Mouse (Mus musculus): Measurements from ENCODE around the gene Lama2.

Gene Lama2

DNA sequence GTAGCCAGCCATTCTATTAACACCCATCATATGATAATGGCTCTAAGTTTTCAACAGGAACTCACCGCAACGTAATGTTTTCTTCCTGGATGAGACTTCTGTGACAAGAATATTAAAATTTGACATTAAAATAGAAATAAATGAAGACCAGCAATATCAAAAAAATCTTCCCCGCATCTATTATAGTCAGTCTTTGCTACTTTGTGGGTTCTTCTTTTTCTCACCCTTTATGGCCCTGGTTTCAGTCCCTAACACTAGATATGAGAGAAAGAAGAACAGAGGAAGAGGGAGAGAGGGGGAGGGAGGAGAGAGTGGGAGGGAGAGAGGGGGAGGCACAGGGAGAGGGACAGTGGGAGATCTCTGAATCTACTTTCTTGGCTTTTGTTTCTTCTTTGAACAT lies at the start of gene Lama2:
TSS of gene Lama2 (minus strand) at position 101 of the 400 bp plus-strand sequence.
- DNase-seq (ENCODE audit: low read depth, low spot score) = no peak

DNA sequence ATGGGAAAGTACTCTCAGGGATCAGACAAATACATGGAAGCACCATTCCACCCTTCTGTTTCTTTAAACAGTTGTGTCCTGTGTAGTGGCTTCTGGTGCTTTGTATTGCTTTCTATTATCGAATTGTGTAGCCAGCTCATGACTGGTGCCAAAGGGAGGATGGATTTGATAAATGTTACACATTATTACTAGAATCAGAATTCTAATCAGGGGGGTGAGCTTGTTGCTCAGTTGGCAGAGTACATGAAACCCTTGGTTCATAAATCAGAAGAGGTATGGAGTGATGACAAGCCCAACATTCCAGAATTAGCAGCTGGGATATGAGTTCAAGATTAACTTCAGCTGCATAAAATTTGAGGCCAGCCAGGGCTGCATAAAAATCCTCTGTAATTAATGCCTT lies 44.8 kb upstream of the Lama2 start:
- DNase-seq (ENCODE audit: low read depth, low spot score) = no peak

DNA sequence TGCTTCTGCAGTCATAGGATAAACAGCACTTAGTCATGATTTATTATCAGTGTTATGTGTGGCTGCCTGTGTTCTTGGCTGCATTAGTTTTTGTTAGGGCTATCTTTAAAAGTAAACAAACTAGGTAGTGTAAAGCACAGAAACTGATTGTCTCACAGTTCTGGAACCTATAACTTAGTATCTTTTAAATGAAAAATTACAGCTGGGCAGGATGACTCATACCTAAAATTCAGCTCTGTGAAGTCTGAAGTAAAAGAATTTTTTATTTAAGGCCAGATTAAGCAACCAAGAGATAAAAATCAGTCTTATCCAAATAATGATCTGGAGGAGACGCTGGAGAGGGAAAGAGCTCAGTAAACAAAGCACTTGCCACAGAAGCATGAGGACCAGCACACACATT lies 43.8 kb upstream of the Lama2 start:
- no peak for DNase-seq (ENCODE audit: low read depth, low spot score)

DNA sequence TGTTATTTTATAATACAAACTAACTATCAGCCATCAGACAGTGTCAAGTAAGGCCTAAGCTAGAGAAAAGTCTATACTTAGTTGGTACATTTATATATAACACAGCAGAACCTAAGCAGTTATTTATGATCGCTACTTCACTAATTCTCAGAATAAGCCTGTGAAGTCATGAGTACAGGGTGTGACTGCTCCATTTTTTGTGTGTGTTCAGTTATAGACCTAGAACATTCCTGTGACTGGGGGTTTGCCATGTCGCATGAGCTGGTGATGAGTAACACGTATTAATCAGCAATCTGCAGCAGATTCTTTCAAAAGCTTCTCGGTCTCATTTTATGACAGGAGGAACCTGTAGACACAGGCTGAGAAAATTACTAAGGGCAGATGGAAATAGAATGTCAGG lies 34.6 kb upstream of the Lama2 start:
- DNase-seq (ENCODE audit: low read depth, low spot score) = no peak

DNA sequence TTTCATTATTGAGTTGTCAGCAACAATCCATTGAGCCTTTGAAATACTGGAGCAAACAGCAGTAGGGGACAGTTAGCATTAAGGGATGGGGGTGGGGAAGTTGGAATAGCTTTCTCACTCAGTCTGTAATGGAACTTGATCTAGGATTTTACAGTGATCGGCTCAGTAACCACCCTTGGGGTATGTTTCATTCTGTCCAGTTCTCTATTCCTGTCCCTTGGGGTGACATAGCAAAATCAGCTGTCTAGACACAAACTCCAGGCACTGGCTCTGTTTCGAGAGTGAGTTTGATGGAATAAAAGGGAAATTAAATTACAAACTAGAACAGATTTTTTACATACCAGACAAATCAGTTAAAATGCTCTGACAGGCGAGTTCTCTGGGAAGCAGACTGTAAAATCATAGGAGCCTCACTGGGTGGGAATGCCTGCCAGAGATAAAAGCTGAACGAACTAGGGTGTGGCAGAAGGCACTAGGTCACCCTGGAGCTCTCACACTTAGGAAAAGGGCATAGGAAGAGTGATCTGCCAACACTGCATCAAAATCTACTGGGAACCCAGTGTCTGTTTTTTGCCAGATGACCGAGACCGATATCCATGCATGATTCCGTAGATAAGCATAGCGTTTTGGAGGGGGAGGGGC lies 33.3 kb upstream of the Lama2 start:
- no peak for DNase-seq (ENCODE audit: low read depth, low spot score)

DNA sequence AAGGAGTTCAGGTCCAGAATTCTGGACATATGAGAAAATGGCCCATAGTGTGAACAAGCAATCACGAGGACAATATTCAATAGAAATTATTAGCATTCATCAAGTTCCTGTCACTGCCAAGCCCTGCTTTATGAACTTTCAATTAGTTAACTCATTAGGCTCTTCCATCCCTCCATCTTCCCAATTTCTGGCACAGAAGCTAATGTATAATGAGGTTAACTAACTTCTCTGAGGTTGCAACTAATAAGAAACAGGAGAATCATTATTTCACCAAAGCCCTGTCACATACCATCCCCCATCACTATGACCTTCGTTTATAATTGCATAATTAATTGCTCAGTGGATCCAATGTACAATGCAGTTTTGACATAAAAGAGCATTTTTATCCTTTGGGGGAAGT lies 16.2 kb upstream of the Lama2 start:
- DNase-seq (ENCODE audit: low read depth, low spot score) = no peak

DNA sequence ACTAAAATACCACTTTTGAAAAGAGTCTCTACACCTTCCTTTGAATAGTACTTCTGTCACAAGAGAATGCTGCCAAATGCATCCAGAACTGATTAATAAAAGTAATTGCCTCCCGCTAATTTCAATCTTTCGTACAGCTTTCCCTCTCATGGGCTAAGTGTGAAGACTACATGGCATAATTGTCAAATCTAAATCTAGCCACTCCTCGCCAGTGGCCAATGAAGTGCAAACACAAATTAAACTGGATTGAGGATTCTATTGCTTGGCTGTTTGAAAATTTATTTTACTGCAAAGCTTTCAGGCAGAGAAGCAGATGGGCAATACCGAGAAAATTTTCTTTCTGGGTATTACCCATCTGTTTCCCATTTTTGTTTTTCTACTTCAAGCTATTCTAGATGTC lies 11.4 kb upstream of the Lama2 start:
- peak; percentile 32 for DNase-seq (ENCODE audit: low read depth, low spot score)

DNA sequence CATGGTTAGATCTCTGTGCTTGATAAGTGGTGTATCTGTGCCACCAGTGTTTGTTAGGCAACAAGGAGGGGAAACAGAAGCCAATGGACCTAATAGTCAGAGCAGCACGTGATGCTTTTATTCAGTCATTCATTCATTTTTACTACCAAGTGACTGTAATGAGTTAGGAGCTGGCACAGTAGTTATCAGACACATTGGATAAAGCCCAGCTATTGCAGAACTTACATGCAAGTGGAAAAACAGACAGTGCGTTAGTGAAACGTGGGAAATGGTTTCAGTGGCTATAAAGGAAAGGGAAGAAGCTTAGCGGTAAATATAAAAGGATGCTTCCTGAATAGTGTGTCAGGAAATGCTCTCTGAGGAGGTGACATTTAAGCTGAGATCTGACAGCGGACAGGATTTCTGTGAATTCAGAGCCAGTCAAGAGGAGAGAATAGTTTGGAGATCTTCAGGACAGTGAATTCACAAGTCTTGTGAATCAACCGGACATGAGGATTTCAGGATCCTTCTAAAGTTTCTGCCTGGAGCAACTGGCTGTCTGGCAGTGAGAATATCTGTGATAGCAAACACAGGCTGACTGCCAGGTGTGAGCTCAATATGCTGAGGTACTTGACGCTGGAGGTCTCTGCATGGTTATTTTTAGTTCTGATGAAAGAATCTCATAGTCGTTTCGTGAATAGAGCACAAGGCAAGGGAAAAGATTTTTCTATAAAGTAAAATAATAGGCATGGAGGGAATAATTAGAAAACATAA lies 2.3 kb upstream of the Lama2 start:
- DNase-seq (ENCODE audit: low read depth, low spot score) = no peak

DNA sequence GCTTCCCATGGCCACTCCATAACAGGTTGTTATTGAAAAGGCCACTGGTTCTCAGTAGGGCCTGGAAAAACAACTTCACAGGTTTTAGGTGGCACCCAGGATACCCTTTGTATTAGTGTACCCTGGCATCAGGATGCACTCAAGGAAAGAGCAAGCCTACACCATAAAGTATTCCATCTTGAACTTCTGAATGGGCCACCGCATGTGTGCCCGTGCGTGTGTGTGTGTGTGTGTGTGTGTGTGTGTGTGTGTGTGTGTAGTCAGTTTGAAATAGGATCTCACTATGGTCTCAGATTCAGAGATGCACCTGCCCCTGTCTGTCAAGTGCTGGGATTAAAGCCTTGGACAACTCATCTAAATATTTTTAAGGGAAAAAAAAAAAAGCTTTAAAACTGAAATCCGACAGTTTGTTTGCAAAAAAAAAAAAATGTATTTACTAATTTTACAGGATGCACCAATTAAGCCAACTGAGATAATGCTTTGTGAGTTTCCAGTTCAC lies 2.0 kb downstream of the Lama2 start:
- DNase-seq (ENCODE audit: low read depth, low spot score) = no peak

DNA sequence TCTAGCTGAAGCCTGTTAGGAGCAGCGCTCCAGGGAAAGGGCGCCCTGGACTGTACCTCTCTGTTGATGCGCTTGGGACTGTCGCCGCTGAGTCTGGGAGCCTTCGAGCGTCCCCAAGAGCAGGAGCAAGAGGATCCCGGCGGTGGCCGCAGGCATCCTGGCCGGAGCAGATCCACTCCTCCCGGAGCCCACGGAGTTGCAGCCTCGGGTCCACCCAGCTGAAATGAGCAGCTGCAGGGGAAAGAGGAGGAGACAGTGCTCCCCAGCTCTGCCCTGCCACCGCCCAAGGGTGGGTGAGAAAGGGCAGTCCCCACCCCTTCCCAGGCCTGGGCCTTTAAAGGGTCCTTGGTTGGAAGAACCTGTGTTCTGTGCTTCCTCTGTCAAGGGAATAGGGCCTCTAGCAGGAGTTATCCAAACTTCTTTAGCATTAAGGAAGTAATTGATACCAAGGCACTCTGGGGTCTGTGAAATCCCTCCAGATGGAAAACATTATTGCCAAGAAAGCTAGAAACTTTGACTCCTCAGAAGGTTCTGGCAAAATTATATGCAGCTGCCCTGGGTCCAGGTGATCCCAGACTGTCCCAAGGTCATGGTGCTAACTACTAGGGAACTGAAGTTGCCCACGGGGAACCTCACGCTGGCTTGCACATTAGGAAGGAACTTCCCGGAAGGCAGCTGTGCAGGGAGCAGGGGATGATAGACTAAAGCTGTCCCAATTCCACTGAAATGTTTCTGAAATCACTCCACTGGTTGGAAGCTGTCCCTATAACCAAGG lies 2.7 kb downstream of the Lama2 start:
- DNase-seq (ENCODE audit: low read depth, low spot score) = no peak

DNA sequence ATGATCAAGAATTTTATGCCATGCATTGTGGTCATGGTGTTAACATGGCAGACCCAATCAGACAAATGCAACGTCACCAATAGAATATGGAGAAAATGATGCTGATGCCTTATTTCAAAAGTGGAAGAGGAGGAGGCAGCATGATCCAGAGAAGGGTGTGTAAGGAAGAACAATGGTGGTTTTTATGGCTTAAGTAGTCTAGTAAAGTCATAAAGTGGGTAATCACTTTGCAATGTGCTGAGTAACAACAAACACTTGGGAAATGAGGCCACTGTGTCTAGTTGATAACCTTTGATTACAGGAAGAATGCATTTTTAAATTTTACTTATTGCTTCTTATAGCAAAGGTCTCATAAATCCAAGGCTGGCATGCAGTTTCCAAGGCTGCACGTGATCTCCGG lies 23.9 kb downstream of the Lama2 start:
- no peak for DNase-seq (ENCODE audit: low read depth, low spot score)

DNA sequence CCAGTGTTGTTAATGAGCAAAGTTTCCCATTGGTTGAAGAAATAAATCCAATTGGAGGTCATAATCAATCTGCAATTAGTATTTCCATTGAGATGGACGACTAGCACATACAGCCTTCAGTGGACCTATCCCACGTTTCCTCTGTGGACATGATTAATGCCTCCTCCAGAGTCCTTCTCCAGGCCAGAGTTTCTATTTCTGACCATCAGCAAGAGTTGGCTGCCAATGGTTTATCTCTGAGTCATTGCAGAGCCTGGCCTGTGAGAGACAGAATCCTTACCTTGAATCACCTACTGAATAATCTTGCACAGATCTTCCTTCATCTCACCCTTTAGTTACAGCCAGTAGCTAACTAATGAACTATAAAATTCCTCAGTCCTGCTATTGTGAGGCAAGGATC lies 86.3 kb downstream of the Lama2 start:
- no peak for DNase-seq (ENCODE audit: low read depth, low spot score)

DNA sequence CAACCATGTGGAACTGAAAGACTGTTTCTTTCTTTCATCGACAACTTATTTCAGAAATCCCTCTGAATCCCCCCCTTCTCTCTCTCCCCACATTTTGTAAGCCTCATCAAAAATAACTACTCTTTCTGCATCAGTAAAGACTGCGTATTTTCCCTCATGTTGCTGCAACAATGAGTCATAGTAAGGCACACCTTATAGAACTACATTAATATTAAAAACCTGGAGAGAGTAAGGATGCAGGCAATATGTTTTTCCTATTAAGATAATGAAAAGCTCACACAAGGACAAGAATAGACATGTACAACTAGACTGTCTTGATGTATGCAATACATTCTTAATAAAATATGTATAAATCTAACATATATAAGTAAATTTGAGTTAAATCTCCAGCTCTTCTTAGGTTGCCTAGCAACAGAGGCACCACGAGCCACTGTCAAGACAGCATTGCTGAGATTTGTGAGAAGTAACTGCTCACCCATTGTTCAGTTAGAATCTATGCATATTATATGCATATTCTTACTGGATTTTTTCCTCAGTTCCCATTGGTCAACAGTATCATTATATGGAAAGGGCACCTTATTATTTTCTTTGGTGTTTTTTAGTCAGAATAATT lies 110.6 kb downstream of the Lama2 start:
- DNase-seq (ENCODE audit: low read depth, low spot score) = no peak

DNA sequence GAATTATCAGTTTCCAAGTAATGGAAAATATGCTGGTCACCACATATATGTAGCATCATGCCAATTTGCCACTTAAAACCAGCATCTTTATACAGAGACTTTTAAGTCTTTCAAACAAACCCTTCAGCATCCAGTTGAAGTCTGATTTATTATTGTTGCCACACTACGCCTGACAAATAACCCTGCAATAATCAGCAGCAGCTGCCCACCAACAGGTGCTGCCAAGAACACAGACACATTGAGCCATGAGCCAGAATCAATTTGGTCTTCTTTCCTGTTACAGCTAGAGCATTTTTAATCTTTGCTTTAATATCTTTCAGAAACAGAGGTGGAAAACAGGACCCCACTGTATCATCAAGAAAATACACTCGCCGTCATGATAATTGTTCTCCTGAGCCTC lies 118.7 kb downstream of the Lama2 start:
- no peak for DNase-seq (ENCODE audit: low read depth, low spot score)

DNA sequence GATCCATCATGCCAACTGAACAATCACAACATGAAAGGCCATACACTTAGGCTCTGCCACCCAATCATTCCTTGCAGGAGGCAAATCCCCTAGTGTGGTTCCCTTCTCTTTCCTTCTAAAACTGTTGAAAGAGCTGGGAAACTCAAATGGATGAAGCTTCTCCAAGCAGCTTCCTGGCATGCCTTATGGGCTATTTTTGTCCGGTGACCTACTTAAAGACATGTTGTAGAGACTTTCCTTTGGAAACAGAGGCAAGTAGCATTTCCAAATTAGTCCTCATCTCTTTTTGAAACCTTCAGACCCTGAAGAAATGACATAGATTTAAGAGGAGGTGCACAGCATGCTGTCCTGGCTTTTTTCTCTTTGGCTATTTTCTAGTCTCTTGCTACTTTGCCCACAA lies 131.1 kb downstream of the Lama2 start:
- DNase-seq (ENCODE audit: low read depth, low spot score) = no peak

DNA sequence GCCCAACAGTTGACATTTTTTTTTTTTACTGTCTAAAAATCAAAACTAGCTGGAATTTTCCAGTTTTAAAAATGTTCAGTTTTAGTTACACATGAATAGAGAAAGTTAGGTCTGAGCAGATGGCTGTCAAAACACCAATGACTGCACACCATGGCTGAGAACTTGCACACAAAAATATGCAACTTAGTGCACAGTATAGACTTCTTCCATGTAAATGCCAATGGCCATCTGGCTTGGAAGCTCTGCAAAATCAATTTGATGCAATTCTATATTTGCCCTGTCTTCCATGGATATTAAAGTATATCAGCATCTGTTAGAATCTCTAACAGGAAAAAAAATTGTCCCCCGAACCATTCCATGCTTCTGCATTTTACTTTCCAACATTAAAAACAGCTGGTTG lies 135.5 kb downstream of the Lama2 start:
- no peak for DNase-seq (ENCODE audit: low read depth, low spot score)

DNA sequence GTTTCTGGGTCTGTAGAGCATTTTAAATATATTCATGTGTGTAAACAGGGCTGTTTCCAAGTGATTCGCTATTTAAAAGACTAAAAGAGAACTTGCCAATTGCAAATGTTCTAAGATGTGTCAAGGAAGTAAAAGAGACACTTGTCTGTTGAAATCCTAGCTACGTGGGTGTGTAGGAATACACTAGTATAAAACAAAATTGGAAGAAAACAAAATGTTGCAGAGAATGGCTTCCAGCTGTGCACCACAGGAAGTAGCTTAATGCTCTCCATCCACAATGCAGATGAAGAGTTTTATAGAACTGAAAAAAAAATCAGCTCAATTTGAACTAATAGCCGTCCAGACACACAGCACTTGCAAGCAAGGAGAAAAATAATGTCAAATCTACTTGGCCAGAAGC lies 144.0 kb downstream of the Lama2 start:
- DNase-seq (ENCODE audit: low read depth, low spot score) = no peak

DNA sequence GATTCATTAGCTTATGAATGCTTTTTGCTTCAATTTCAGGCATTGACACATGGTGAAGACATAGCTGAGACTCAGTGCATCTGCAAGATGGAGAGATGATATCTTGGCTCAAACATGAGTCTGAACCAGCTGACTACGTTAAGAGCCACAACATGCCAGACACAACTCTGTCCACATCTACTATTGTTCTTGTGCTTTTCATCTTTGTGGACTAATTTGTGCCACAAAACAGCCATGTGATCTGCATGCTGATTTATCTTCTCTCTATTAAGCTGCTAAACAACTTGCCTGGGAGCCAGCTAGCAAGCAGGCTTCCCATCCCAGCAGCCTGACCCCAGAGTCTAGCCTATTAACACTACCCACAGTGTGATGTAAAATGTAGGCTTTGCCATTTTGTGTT lies 151.3 kb downstream of the Lama2 start:
- DNase-seq (ENCODE audit: low read depth, low spot score) = peak; percentile 46

DNA sequence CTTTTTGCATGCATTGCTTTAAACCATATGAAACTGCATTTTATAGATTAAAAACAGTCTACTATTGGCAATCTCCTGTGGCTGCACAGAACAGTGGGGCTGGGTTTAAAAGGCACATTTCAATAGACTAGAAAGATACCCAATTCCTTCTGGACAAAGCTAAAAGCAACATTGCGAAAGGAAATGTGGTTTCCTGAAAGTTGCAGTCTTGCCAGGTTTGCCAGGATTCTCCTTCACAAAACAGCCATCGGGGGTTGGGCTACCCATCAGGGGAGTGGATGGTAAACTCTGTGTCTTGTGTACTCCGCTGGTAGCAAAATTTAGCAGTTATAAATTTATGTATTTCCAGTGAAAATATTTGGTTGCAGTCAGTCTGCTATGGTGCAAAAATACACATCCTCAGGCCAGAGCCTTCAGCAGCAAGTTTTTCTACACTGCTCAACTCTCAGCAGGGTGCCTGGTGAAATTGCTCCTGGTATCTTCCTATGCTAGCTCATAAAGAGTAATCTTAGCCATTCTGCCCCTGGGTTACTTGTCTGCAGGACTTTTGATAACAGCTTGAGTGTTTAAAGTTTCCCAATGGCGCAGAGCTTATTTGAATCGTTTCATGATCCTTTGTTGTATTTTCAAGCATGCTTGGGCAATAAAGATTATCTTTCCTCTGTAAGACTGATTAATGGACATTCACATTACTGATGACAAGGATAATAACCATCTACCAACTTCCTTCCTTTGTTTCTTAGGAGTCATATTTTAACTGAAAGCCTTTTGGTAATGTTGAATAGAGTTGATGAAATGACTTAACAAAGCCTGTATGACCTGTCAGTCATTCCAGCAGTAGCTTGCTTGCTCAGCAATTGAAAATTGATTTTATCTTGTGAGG lies 205.7 kb downstream of the Lama2 start:
- DNase-seq (ENCODE audit: low read depth, low spot score) = no peak

DNA sequence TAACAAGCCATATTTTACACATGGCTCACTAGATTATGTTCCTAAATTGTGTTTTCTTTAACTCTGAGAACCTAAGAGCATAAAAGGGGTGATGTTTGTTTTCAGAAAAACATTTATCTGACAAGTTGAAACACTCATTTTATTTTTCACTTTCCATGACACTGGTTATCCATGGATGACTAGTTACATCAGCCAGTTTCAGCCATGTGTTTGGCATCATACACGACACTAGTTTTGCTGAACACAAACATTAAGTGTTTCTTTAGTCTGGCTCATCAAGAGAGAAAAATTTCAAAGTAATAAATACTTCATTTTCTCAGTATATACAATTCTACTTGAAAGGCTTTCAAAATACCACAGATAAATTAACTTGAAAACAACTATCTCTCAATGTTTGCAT lies 228.8 kb downstream of the Lama2 start:
- DNase-seq (ENCODE audit: low read depth, low spot score) = no peak

DNA sequence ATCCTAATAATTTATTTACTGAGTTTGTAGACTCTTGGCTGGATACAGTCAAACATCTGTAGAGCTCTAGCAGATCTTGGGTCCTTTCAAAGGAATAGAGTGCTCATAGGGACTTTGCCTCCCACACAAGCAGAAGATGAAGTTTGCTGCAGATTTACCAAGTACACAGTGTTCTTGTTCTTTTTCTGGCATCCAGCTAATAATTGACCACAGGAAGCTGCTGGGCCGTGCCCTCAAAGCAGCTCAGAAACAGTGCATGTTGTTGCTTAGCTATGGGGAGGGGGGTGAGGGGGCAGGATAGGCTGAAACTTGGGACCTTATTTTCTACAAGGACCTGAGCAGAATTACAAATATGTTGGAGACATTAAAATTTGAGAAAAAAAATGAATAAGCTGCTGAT lies 232.0 kb downstream of the Lama2 start:
- DNase-seq (ENCODE audit: low read depth, low spot score) = no peak

Measured in brain, embryonic 18.5 days (tissue).